Mouse (Mus musculus) forebrain, embryonic 15.5 days (tissue): ENCODE measurements around the gene Bbc3. TPM values are rescaled to one million over a fixed set of nuclear protein-coding genes. Genes with fewer than 3 reads are reported as not detected.

Experiments used
- ATAC-seq: fragments of 200-750 bp; cut with Nextera tagmentation; replicated peaks from 2 replicates; pipeline ENCODE4 v1.8.0; 2017; ENCODE audit warnings: mild to moderate bottlenecking, moderate TSS enrichment, moderate library complexity
- H3K27ac ChIP-seq: fragments of 300-500 bp; sonication (generic); replicated peaks from 2 replicates; pipeline ENCODE4 v1.5.1; 2015; ENCODE audit warnings: mild to moderate bottlenecking, inconsistent platforms
- H3K27me3 ChIP-seq: fragments of 300-500 bp; sonication (generic); 2 replicates; pipeline ENCODE4 v1.6.1; 2015; ENCODE audit warnings: inconsistent platforms
- H3K36me3 ChIP-seq: fragments of 300-500 bp; sonication (generic); 2 replicates; pipeline ENCODE4 v1.6.1; 2015; ENCODE audit warnings: mild to moderate bottlenecking, inconsistent platforms
- H3K4me1 ChIP-seq: fragments of 300-500 bp; sonication (generic); 2 replicates; pipeline ENCODE4 v1.6.1; 2015; ENCODE audit warnings: inconsistent platforms
- H3K4me2 ChIP-seq: fragments of 300-500 bp; sonication (generic); replicated peaks from 2 replicates; pipeline ENCODE4 v1.6.1; 2015; ENCODE audit warnings: mild to moderate bottlenecking, inconsistent platforms
- H3K4me3 ChIP-seq: fragments of 300-500 bp; sonication (generic); 2 replicates; pipeline ENCODE4 v1.5.1; 2015; ENCODE audit warnings: mild to moderate bottlenecking, inconsistent platforms
- H3K9ac ChIP-seq: fragments of 300-500 bp; sonication (generic); replicated peaks from 2 replicates; pipeline ENCODE4 v1.6.1; 2015; ENCODE audit warnings: mild to moderate bottlenecking, inconsistent platforms
- H3K9me3 ChIP-seq: fragments of 300-500 bp; sonication (generic); 2 replicates; pipeline ENCODE4 v1.6.1; 2016; ENCODE audit warnings: inconsistent platforms
- WGBS: fragments of 180-500 bp; shearing (Covaris S2); methylation state at CpG from one replicate; pipeline ENCODE4 v1.1.7; 2015; ENCODE audit warnings: mixed read lengths; 5-methylcytosine and 5-hydroxymethylcytosine counted together
- polyA plus RNA-seq: library from polyadenylated mRNA; unstranded; fragments of >200 nt; fragmentation: Nextera tagmentation; extraction: Ambion mirVana; gene quantifications from 2 replicates; pipeline ENCODE4 v1.2.1, GENCODE M21; 2015

Bbc3 gene
- polyA plus RNA-seq, 1 experiment from 2014 or later: 18.5 TPM

DNA sequence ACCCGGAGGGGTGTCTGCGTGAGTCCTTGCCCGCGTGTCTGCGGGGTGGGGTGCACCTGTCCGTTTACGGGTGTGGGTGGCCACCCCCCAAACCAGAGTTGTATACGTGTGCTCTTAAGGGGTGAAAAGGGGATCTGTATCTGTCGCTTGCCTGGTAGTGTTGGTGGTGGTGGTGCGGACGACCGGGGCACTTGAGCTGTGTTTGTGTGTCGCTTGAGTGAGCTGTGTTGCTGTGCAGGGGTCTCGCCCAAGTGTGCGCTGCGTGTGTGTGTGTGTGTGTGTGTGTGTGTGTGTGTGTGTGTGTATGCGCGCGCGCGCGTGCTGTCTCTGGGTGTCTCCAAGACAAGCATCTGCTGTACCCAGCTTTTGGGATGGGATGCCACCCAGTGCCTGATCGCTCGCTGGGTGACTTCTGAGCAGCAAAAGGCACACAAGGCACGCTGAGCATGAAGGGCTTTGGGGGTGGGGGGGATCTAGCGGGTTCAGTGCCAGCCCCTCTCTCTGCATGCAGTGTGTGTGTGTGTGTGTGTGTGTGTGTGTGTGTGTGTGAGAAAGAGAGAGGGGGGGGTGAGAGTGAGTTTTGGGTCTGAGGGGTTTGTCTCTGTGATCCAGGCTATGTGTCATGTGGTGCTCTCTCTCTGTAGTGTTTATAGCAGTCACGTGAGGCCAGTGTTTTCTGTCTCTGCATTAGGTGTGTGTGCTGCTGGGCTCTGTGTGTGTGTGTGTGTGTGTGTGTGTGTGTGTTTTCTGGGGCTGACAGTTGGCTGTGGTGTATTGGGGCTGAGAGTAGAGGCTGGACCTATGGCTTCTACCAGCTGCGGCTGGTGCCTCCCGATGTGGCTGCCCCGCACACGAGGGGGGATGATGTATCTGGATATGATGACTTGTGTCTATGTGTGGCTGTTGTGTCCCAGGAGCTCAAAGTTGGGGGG lies 2.6 kb downstream of the Bbc3 start:
- peak overlapping the region; percentile 82 for H3K4me2 ChIP-seq
- H3K9me3 ChIP-seq: no peaks in the 10 kb centered on the region
- H3K9ac ChIP-seq: peak overlapping the region; percentile 46
- peak; percentile 37 for ATAC-seq
- peaks cover 54% of the 10 kb centered on the region for H3K4me1 ChIP-seq
- 0% methylated on average over 30 of the region's 31 CpGs for WGBS
- peaks cover 11% of the 10 kb centered on the region for H3K27me3 ChIP-seq
- no peaks in the 10 kb centered on the region for H3K36me3 ChIP-seq
- H3K4me3 ChIP-seq: peak overlapping the region; percentile 50
- H3K27ac ChIP-seq: peak overlapping the region; percentile 57

- Histone ChIP-seq H3K36me3 (no peaks in the 10 kb centered on the region), H3K4me3 (peak overlapping the region; percentile 50), H3K9ac (peak overlapping the region; percentile 63), H3K4me1 (peaks cover 54% of the 10 kb centered on the region), H3K9me3 (no peaks in the 10 kb centered on the region), H3K27ac (peak overlapping the region; percentile 80), H3K27me3 (peaks cover 11% of the 10 kb centered on the region), H3K4me2 (peak overlapping the region; percentile 82)
- WGBS: 1% methylated on average over 14 of the region's 14 CpGs
- ATAC-seq: no peak
Measured at GRCm38 (mm10) chr7:16311453-16312004, 3.3 kb downstream of the Bbc3 start.

GRCm38 (mm10) chr7:16312011-16312671 lies 3.9 kb downstream of the Bbc3 start:
- Histone ChIP-seq H3K9ac (peak overlapping the region; percentile 63), H3K9me3 (no peaks in the 10 kb centered on the region), H3K4me3 (peak overlapping the region; percentile 50), H3K4me1 (peaks cover 54% of the 10 kb centered on the region), H3K27ac (peak overlapping the region; percentile 80; the same call in 1 of the 2 replicates), H3K36me3 (no peaks in the 10 kb centered on the region), H3K4me2 (peak overlapping the region; percentile 82), H3K27me3 (peaks cover 11% of the 10 kb centered on the region)
- no peak for ATAC-seq
- 1% methylated on average over 48 of the region's 49 CpGs for WGBS

- H3K27me3 ChIP-seq: peaks cover 11% of the 10 kb centered on the region
- H3K9ac ChIP-seq: peak overlapping the region; percentile 63
- 0% methylated on average over 12 of the region's 12 CpGs for WGBS
- peaks cover 54% of the 10 kb centered on the region for H3K4me1 ChIP-seq
- H3K27ac ChIP-seq: peak overlapping the region; percentile 80; the same call in 1 of the 2 replicates
- H3K4me2 ChIP-seq: peak overlapping the region; percentile 82
- ATAC-seq: no peak
- H3K36me3 ChIP-seq: no peaks in the 10 kb centered on the region
- H3K9me3 ChIP-seq: no peaks in the 10 kb centered on the region
- peak overlapping the region; percentile 50 for H3K4me3 ChIP-seq
Measured at GRCm38 (mm10) chr7:16312672-16313311, 4.6 kb downstream of the Bbc3 start.

DNA sequence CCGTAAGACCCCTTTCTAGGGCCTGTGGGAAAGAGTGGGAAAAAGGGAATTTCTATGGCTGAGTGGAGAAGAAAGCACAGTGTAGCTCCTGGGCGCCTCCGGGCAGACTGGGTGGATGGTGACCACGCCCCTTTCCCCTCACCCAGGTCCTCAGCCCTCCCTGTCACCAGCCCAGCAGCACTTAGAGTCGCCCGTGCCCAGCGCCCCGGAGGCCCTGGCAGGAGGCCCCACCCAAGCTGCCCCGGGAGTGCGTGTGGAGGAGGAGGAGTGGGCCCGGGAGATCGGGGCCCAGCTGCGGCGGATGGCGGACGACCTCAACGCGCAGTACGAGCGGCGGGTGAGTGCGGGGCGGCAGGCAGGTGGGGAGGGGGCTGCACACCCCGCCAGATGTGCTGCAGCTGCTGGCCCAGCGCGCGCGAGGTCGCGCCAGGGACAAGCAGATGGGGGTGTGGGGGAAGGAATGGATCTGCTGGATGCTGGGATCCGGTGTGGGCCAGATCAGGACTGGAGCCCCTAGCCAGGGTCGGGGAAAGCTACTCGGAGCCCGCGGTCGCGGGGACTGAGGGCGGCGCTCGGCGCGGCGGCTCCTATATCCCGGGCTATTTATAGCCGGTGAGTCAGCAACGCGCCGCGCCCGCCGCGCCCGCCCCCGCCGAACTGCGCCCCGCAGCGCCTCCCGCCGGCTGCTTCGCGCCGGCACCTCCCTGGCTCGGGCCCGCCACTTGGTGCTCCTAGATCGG lies 5.5 kb downstream of the Bbc3 start:
- Histone ChIP-seq H3K9ac (peak overlapping the region; percentile 59), H3K4me1 (peaks cover 53% of the 10 kb centered on the region), H3K36me3 (no peaks in the 10 kb centered on the region), H3K4me3 (peak overlapping the region; percentile 50), H3K4me2 (peak overlapping the region; percentile 82), H3K9me3 (no peaks in the 10 kb centered on the region), H3K27me3 (peaks cover 11% of the 10 kb centered on the region), H3K27ac (peak overlapping the region; percentile 80)
- WGBS: 1% methylated on average over 64 of the region's 66 CpGs
- peak; percentile 65 for ATAC-seq

GRCm38 (mm10) chr7:16314221-16314775 lies 6.1 kb downstream of the Bbc3 start:
- Histone ChIP-seq H3K9me3 (no peaks in the 10 kb centered on the region), H3K9ac (peak overlapping the region; percentile 59), H3K4me1 (peaks cover 47% of the 10 kb centered on the region), H3K27me3 (peaks cover 11% of the 10 kb centered on the region), H3K4me3 (peak overlapping the region; percentile 50), H3K27ac (peak overlapping the region; percentile 80), H3K4me2 (peak overlapping the region; percentile 82), H3K36me3 (no peaks in the 10 kb centered on the region)
- ATAC-seq: no peak
- WGBS: 11% methylated on average over 13 of the region's 13 CpGs

DNA sequence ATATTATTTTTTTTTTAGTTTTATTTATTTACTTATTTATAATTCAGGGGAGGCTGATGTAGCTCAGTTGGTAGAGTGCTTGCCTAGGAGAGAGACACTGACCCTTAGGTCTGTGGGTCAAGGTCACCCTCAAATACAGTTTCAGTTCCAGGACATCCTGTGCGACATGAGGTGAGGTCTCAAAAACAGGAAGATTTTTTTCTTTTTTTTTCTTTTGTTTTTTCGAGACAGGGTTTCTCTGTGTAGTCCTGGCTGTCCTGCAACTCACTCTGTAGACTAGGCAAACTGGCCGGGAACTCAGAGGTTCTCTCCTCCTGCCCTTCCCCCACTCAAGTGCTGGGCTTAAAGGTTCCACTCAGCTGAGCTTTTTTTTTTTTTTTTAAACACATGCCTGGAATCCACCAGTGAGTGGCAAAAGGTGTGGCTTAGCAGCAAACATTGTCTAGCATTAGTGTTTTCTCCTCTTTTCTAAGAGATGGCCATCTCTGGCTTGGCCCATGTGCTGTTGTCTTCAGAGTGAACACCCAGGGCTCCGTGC lies 7.1 kb downstream of the Bbc3 start:
- Histone ChIP-seq H3K36me3 (no peaks in the 10 kb centered on the region), H3K4me1 (peaks cover 39% of the 10 kb centered on the region), H3K4me3 (no peak overlapping the region), H3K27me3 (peaks cover 11% of the 10 kb centered on the region), H3K4me2 (no peak overlapping the region), H3K27ac (no peak overlapping the region), H3K9ac (no peak overlapping the region), H3K9me3 (no peaks in the 10 kb centered on the region)
- no peak for ATAC-seq
- WGBS: 76% methylated on average over 4 of the region's 4 CpGs

DNA sequence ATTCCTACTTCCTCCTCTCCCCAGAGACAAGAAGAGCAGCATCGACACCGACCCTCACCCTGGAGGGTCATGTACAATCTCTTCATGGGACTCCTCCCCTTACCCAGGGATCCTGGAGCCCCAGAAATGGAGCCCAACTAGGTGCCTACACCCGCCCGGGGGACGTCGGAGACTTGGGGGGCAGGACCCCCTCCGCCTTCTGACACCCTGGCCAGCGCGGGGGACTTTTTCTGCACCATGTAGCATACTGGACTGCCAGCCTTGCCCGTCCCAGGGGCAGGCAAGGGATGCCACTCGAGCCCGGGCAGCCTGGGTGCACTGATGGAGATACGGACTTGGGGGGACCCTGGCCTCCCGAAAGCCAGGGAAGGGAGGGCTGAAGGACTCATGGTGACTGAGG lies 8.9 kb downstream of the Bbc3 start:
- ATAC-seq: no peak
- 86% methylated on average over 14 of the region's 14 CpGs for WGBS
- no peak overlapping the region for H3K4me3 ChIP-seq
- peaks cover 7% of the 10 kb centered on the region; the same call in 1 of the 2 replicates for H3K27me3 ChIP-seq
- H3K4me1 ChIP-seq: peaks cover 21% of the 10 kb centered on the region
- H3K9ac ChIP-seq: no peak overlapping the region
- H3K36me3 ChIP-seq: no peaks in the 10 kb centered on the region
- H3K4me2 ChIP-seq: no peak overlapping the region
- no peaks in the 10 kb centered on the region for H3K9me3 ChIP-seq
- H3K27ac ChIP-seq: no peak overlapping the region

GRCm38 (mm10) chr7:16319216-16319615 lies 11.0 kb downstream of the Bbc3 start:
- no peak for ATAC-seq
- no peaks in the 10 kb centered on the region for H3K36me3 ChIP-seq
- H3K4me1 ChIP-seq: peaks cover 4% of the 10 kb centered on the region
- H3K9ac ChIP-seq: no peak overlapping the region
- no peak overlapping the region for H3K4me2 ChIP-seq
- H3K9me3 ChIP-seq: no peaks in the 10 kb centered on the region
- WGBS: 97% methylated on average over 4 of the region's 4 CpGs
- H3K27ac ChIP-seq: no peak overlapping the region
- no peak overlapping the region for H3K4me3 ChIP-seq
- H3K27me3 ChIP-seq: no peaks in the 10 kb centered on the region

DNA sequence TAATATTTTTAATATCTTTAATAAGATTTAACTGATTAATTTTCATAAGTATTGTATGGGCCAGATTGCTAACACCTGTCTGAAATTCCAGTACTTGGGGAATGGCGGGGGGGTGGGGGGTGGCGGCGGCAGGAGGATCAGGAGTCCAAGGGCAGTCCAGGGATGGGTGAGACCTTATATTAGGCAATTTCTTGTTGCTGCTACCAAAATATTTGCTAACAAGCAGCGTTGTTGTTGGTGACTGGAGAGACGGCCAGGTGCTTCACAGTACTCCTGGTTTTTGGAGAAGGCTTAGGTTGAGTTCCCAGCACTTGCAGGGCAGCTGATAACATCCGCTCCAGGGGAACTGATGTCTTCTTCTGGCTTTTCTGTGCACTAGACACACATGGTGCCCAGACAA lies 12.3 kb downstream of the Bbc3 start:
- Histone ChIP-seq H3K9me3 (no peaks in the 10 kb centered on the region), H3K4me2 (no peak overlapping the region), H3K36me3 (0 out of 2 replicates have a peak, but pooled peaks cover 9% of the 10 kb centered on the region), H3K27me3 (no peaks in the 10 kb centered on the region), H3K4me1 (no peaks in the 10 kb centered on the region), H3K4me3 (no peak overlapping the region), H3K27ac (no peak overlapping the region), H3K9ac (no peak overlapping the region)
- no peak for ATAC-seq
- WGBS: 93% methylated on average over 6 of the region's 6 CpGs

- no peak for ATAC-seq
- 91% methylated on average over 7 of the region's 7 CpGs for WGBS
- Histone ChIP-seq H3K9me3 (no peaks in the 10 kb centered on the region), H3K4me2 (no peak overlapping the region), H3K9ac (no peak overlapping the region), H3K36me3 (peaks cover 31% of the 10 kb centered on the region), H3K27me3 (no peaks in the 10 kb centered on the region), H3K4me1 (no peaks in the 10 kb centered on the region), H3K27ac (no peak overlapping the region), H3K4me3 (no peak overlapping the region)
Measured at GRCm38 (mm10) chr7:16324661-16325060, 16.5 kb downstream of the Bbc3 start.
